In the genomic region with DNA sequence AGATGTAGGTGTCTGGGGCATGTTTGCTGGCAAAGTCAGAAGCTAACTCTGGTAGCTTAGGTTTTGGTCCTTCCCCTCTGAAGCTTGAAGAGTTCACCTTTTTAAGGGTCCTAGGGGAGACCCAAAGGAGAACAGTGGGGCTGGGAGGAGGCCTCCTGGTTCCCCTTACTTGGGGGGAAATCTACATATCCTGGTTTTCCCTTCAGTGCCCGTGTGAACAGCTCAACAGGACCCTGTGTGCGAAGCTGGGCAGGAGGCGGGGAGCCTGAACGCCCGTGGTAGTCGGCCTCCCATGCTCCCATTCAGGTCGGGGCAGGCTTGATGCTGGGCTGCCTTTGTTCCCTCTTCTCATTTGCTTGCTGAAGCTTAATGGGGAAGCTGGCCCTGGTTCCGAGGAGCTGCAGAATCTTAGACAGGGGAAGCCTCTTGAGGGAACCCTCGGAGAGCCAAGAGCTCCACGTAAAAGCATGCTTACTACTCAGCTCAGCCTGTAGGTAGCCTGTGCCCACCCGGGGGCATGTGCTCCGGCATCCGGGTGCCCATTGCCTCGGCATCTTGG, we compare ENCODE assay signal across 12 mouse cellular contexts. TPM values are rescaled to one million over a fixed set of nuclear protein-coding genes. Genes with fewer than 3 reads are reported as not detected.
DNase-seq lines count a peak whose midpoint lies in the region; ATAC-seq lines count a peak whose summit lies in the region.
"Had no signal": no experiment of that assay in that cellular context is flagged by ENCODE, and none has a peak within 500 bp of the region (broad histone marks: within the 10 kb centered on the region; RNA-seq: fewer than 3 reads in every experiment).

No protein-coding gene starts in this region.

- DNase-seq in brain, adult 2 months (ENCODE audit: low read depth, low spot score), result peak; percentile 49
- peak; percentile 66 for DNase-seq in midbrain, embryonic 14.5 days
- DNase-seq in gastrocnemius, postnatal 14 days, result no peak
- DNase-seq in yolk sac, embryonic 10.5 days (ENCODE audit: low spot score), result no peak
- DNase-seq in kidney, adult 8-10 months, result no peak
- DNase-seq: cerebellum, adult 2 months; kidney, adult 9 months; thymus, adult 18-20 months had no signal

- intact Hi-C loops in gastrocnemius, postnatal 14 days (cut with DNase I; ENCODE audit: low total_unique reads), result no loop called here

- peaks cover 88% of the 10 kb centered on the region for H3K4me1 ChIP-seq in heart, embryonic 16.5 days (ENCODE audit: control insufficient read depth, insufficient read depth, low read length)
- peaks cover 79% of the 10 kb centered on the region for H3K4me1 ChIP-seq in heart, embryonic 12.5 days (replicated peaks)
- peaks cover 66% of the 10 kb centered on the region for H3K4me1 ChIP-seq in forebrain, embryonic 16.5 days (replicated peaks; ENCODE audit: control insufficient read depth, insufficient read depth, low read length)
- H3K4me1 ChIP-seq in midbrain, embryonic 14.5 days (ENCODE audit: control insufficient read depth, insufficient read depth, low read length), result peaks cover 65% of the 10 kb centered on the region

- 0 out of 2 replicates have a peak, but pooled peaks cover 2% of the 10 kb centered on the region for H3K36me3 ChIP-seq in heart, embryonic 16.5 days (ENCODE audit: control insufficient read depth, insufficient read depth)
- peaks cover 8% of the 10 kb centered on the region; the same call in 1 of the 2 replicates for H3K36me3 ChIP-seq in heart, embryonic 12.5 days
- H3K36me3 ChIP-seq in forebrain, embryonic 16.5 days (ENCODE audit: control insufficient read depth, insufficient read depth), result 0 out of 2 replicates have a peak, but pooled peaks cover 3% of the 10 kb centered on the region
- 0 out of 2 replicates have a peak, but pooled peaks cover 13% of the 10 kb centered on the region for H3K36me3 ChIP-seq in midbrain, embryonic 14.5 days (ENCODE audit: control insufficient read depth, insufficient read depth, low read length)
- H3K36me3 ChIP-seq: limb, embryonic 15.5 days had no signal

- no peak for ATAC-seq in heart, embryonic 16.5 days (replicated peaks; ENCODE audit: extremely low read depth, insufficient read depth, low FRiP score)
- ATAC-seq in heart, embryonic 12.5 days (ENCODE audit: insufficient number of reproducible peaks, low FRiP score), result no peak
- peak; percentile 71 for ATAC-seq in forebrain, embryonic 16.5 days
- no peak for ATAC-seq in midbrain, embryonic 14.5 days (ENCODE audit: low FRiP score, low TSS enrichment)

- whole genome bisulfite sequencing in heart, embryonic 16.5 days, result 58% methylated on average over 14 of the region's 14 CpGs
- WGBS in heart, embryonic 12.5 days, result 73% methylated on average over 14 of the region's 14 CpGs
- 7% methylated on average over 14 of the region's 14 CpGs for WGBS in forebrain, embryonic 16.5 days
- 17% methylated on average over 14 of the region's 14 CpGs for whole genome bisulfite sequencing in midbrain, embryonic 14.5 days

- H3K27me3 ChIP-seq in heart, embryonic 16.5 days (ENCODE audit: control insufficient read depth, insufficient read depth, low read length), result no peaks in the 10 kb centered on the region
- H3K27me3 ChIP-seq in heart, embryonic 12.5 days (replicated peaks), result no peaks in the 10 kb centered on the region
- H3K27me3 ChIP-seq in forebrain, embryonic 16.5 days (replicated peaks; ENCODE audit: control insufficient read depth, insufficient read depth, low read length), result no peaks in the 10 kb centered on the region
- no peaks in the 10 kb centered on the region for H3K27me3 ChIP-seq in midbrain, embryonic 14.5 days (ENCODE audit: control insufficient read depth, insufficient read depth, low read length)
- H3K27me3 ChIP-seq: limb, embryonic 15.5 days had no signal

- no peaks in the 10 kb centered on the region for H3K9me3 ChIP-seq in heart, embryonic 16.5 days (replicated peaks; ENCODE audit: control insufficient read depth, low read length)
- H3K9me3 ChIP-seq in heart, embryonic 12.5 days (replicated peaks), result no peaks in the 10 kb centered on the region
- no peaks in the 10 kb centered on the region for H3K9me3 ChIP-seq in forebrain, embryonic 16.5 days (ENCODE audit: control insufficient read depth, low read length)
- H3K9me3 ChIP-seq in midbrain, embryonic 14.5 days (ENCODE audit: control insufficient read depth, low read length), result no peaks in the 10 kb centered on the region
- H3K9me3 ChIP-seq: limb, embryonic 15.5 days had no signal

- H3K4me3 ChIP-seq in heart, embryonic 16.5 days (ENCODE audit: low read length), result no peak overlapping the region
- no peak overlapping the region for H3K4me3 ChIP-seq in heart, embryonic 12.5 days
- no peak overlapping the region for H3K4me3 ChIP-seq in forebrain, embryonic 16.5 days (replicated peaks; ENCODE audit: low read length)
- H3K4me3 ChIP-seq in midbrain, embryonic 14.5 days (replicated peaks; ENCODE audit: low read depth, low read length), result no peak overlapping the region
- H3K4me3 ChIP-seq: limb, embryonic 15.5 days had no signal

- H3K9ac ChIP-seq in heart, embryonic 16.5 days (ENCODE audit: low read length), result peak overlapping the region; percentile 48
- no peak overlapping the region for H3K9ac ChIP-seq in heart, embryonic 12.5 days
- H3K9ac ChIP-seq in forebrain, embryonic 16.5 days (replicated peaks; ENCODE audit: low read depth, low read length), result peak overlapping the region; percentile 22
- H3K9ac ChIP-seq in midbrain, embryonic 14.5 days (replicated peaks; ENCODE audit: low read length), result peak overlapping the region; percentile 31; the same call in 1 of the 2 replicates
- H3K9ac ChIP-seq: limb, embryonic 15.5 days had no signal

- no peak overlapping the region for H3K4me2 ChIP-seq in heart, embryonic 16.5 days (ENCODE audit: low read depth, low read length)
- no peak overlapping the region for H3K4me2 ChIP-seq in heart, embryonic 12.5 days
- 0 out of 2 replicates have a peak overlapping the region, but pooled peaks have one; percentile 1 for H3K4me2 ChIP-seq in forebrain, embryonic 16.5 days (ENCODE audit: low read length)
- 0 out of 2 replicates have a peak overlapping the region, but pooled peaks have one; percentile 4 for H3K4me2 ChIP-seq in midbrain, embryonic 14.5 days (ENCODE audit: low read length)
- H3K4me2 ChIP-seq: limb, embryonic 15.5 days had no signal

- peak overlapping the region; percentile 65 for H3K27ac ChIP-seq in heart, embryonic 16.5 days (ENCODE audit: low read length)
- H3K27ac ChIP-seq in heart, embryonic 12.5 days (ENCODE audit: poor library complexity, severe bottlenecking), result no peak overlapping the region
- peak overlapping the region; percentile 88 for H3K27ac ChIP-seq in forebrain, embryonic 16.5 days (ENCODE audit: low read length)
- peak overlapping the region; percentile 85 for H3K27ac ChIP-seq in midbrain, embryonic 14.5 days (replicated peaks; ENCODE audit: low read depth, low read length)

RNA-seq across cellular contexts. Expression of gene Gramd4, which starts 30.2 kb away (rescaled TPM):
- 18.7 and 22.2 TPM in 2 replicates for polyA plus RNA-seq in heart, embryonic 16.5 days (2015; fragmentation: Nextera tagmentation; extraction: Ambion mirVana)
- 14.3 and 14.8 TPM in 2 replicates for polyA plus RNA-seq in heart, embryonic 12.5 days (2016; fragmentation: Nextera tagmentation; extraction: Ambion mirVana)
- polyA plus RNA-seq in forebrain, embryonic 16.5 days (2015; fragmentation: Nextera tagmentation; extraction: Ambion mirVana), result 56.8 and 57.8 TPM in 2 replicates
- 29.5 and 31.0 TPM in 2 replicates for polyA plus RNA-seq in midbrain, embryonic 14.5 days (2014; fragmentation: Nextera tagmentation; extraction: Ambion mirVana)
- 1 to 10 TPM; 7.2 to 8.2 TPM for total RNA-seq in gastrocnemius, postnatal 14 days (2021)

RNA-seq across cellular contexts. Expression of gene Celsr1, which starts 54.1 kb away (rescaled TPM):
- 1.7 TPM in 2 replicates for polyA plus RNA-seq in heart, embryonic 16.5 days (2015; fragmentation: Nextera tagmentation; extraction: Ambion mirVana)
- polyA plus RNA-seq in heart, embryonic 12.5 days (2016; fragmentation: Nextera tagmentation; extraction: Ambion mirVana), result 2.0 and 2.3 TPM in 2 replicates
- polyA plus RNA-seq in forebrain, embryonic 16.5 days (2015; fragmentation: Nextera tagmentation; extraction: Ambion mirVana), result 4.6 and 5.6 TPM in 2 replicates
- 2.9 and 3.5 TPM in 2 replicates for polyA plus RNA-seq in midbrain, embryonic 14.5 days (2014; fragmentation: Nextera tagmentation; extraction: Ambion mirVana)
- total RNA-seq in gastrocnemius, postnatal 14 days (2021), result under 1 TPM; 0.31 to 0.94 TPM

Comparison
In these comparisons a context has a peak if more than half of its experiments do, and no peak if none do; other contexts are left out.
1. H3K4me2 ChIP-seq: peak in forebrain, embryonic 16.5 days (single experiment) and midbrain, embryonic 14.5 days (single experiment); none in heart, embryonic 16.5 days (single experiment) and heart, embryonic 12.5 days (single experiment).
2. DNase-seq: peak in brain, adult 2 months (single experiment) and midbrain, embryonic 14.5 days (single experiment); none in gastrocnemius, postnatal 14 days (single experiment), yolk sac, embryonic 10.5 days (single experiment) and kidney, adult 8-10 months (0 of 2).